16 mouse cellular contexts compared by ENCODE assay signal in the genomic region with DNA sequence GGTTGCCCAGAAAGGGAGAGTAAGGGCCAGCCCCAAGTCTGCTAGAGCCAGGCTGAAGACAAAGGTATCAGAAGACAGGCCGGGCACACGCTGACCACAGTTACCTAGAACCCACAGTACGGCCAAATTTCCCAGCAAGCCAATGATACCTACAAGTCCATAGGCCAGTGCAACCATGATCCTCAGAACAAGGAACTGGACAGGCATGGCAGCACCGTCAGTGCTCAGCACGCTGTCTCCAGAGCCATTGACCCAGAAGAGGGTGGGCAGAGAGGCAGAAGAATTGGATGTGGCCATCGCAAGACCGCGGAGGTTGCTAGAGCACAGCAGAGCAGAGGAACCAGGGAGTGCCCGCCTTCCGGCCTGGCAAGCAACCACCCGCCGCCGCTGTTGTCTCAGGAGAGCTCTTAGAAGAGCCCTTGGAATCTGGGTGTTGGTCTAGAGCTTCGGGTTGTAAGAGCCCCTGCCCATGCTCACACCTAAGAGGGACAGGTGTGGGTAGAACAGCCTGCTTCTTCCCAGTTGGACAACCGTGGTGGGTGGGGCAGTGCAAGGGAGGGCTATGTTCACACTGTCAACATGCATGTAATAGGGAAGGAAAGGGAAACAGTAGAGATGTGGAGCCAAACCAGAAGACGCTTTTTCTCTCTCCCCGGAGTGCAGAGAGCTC. TPM values are rescaled to one million over a fixed set of nuclear protein-coding genes. Genes with fewer than 3 reads are reported as not detected.
DNase-seq lines count a peak whose midpoint lies in the region; ATAC-seq and TF ChIP-seq lines count a peak whose summit lies in the region.
"Had no signal": no experiment of that assay in that cellular context is flagged by ENCODE, and none has a peak within 500 bp of the region (broad histone marks: within the 10 kb centered on the region; RNA-seq: fewer than 3 reads in every experiment).

TSS of gene Rxfp4 (minus strand) at position 297 of the 670 bp plus-strand sequence.

- H3K79me2 ChIP-seq in myocyte (ENCODE audit: control insufficient read depth, insufficient read depth): no peaks in the 10 kb centered on the region

- DNase-seq in embryonic facial prominence, embryonic 10.5 days (ENCODE audit: low spot score): no peak
- no peak for DNase-seq in limb, embryonic 10.5 days (ENCODE audit: low spot score)
- peak; percentile 79 to 86 for DNase-seq in lung, adult 18-20 months
- DNase-seq in layer of hippocampus, postnatal 25 days (ENCODE audit: extremely low spot score in 1 of 2, low spot score in 1 of 2): no peak
- DNase-seq in adrenal gland, adult 8-10 months: no peak
- DNase-seq: kidney, adult 8-10 months; liver, embryonic 13.5 days; right cerebral cortex, postnatal 4 days had no signal

- H3K9ac ChIP-seq in embryonic facial prominence, embryonic 13.5 days: no peak within 1 kb of the TSS
- H3K9ac ChIP-seq in limb, embryonic 13.5 days: no peak within 1 kb of the TSS
- H3K9ac ChIP-seq: hindbrain, embryonic 14.5 days; liver, embryonic 13.5 days had no signal

- no peaks in the 10 kb centered on the region for H3K9me3 ChIP-seq in embryonic facial prominence, embryonic 13.5 days
- H3K9me3 ChIP-seq in embryonic facial prominence, embryonic 10.5 days: no peaks in the 10 kb centered on the region
- no peaks in the 10 kb centered on the region for H3K9me3 ChIP-seq in limb, embryonic 13.5 days
- H3K9me3 ChIP-seq in limb, embryonic 10.5 days (replicated peaks): no peaks in the 10 kb centered on the region
- H3K9me3 ChIP-seq: liver, embryonic 13.5 days had no signal

- no peaks in the 10 kb centered on the region for H3K27me3 ChIP-seq in embryonic facial prominence, embryonic 13.5 days
- no peaks in the 10 kb centered on the region for H3K27me3 ChIP-seq in embryonic facial prominence, embryonic 10.5 days (replicated peaks; ENCODE audit: low read depth, poor library complexity, severe bottlenecking)
- H3K27me3 ChIP-seq in limb, embryonic 13.5 days: no peaks in the 10 kb centered on the region
- no peaks in the 10 kb centered on the region for H3K27me3 ChIP-seq in limb, embryonic 10.5 days (ENCODE audit: low read depth, poor library complexity, severe bottlenecking)
- H3K27me3 ChIP-seq in myocyte (ENCODE audit: control insufficient read depth, insufficient read depth, insufficient read length): no peaks in the 10 kb centered on the region

- H3K27ac ChIP-seq in embryonic facial prominence, embryonic 13.5 days: peak within 1 kb of the TSS; percentile 24; the same call in 1 of the 2 replicates
- no peak within 1 kb of the TSS for H3K27ac ChIP-seq in embryonic facial prominence, embryonic 10.5 days (replicated peaks)
- peak within 1 kb of the TSS; percentile 48; the same call in 1 of the 2 replicates for H3K27ac ChIP-seq in limb, embryonic 13.5 days
- no peak within 1 kb of the TSS for H3K27ac ChIP-seq in limb, embryonic 10.5 days
- H3K27ac ChIP-seq: hindbrain, embryonic 14.5 days; layer of hippocampus, adult 2 months; liver, embryonic 13.5 days had no signal

- no peak within 1 kb of the TSS for H3K4me3 ChIP-seq in embryonic facial prominence, embryonic 13.5 days
- no peak within 1 kb of the TSS for H3K4me3 ChIP-seq in embryonic facial prominence, embryonic 10.5 days
- H3K4me3 ChIP-seq in limb, embryonic 13.5 days: no peak within 1 kb of the TSS
- no peak within 1 kb of the TSS for H3K4me3 ChIP-seq in limb, embryonic 10.5 days
- H3K4me3 ChIP-seq in myocyte: no peak within 1 kb of the TSS
- H3K4me3 ChIP-seq: layer of hippocampus, adult 2 months; liver, embryonic 13.5 days had no signal

- no peak within 1 kb of the TSS for H3K4me2 ChIP-seq in embryonic facial prominence, embryonic 13.5 days
- no peak within 1 kb of the TSS for H3K4me2 ChIP-seq in limb, embryonic 13.5 days (replicated peaks)
- no peak within 1 kb of the TSS for H3K4me2 ChIP-seq in myocyte (ENCODE audit: low read depth)
- H3K4me2 ChIP-seq: hindbrain, embryonic 14.5 days; liver, embryonic 13.5 days had no signal

- peaks cover 14% of the 10 kb centered on the region for H3K36me3 ChIP-seq in embryonic facial prominence, embryonic 13.5 days
- H3K36me3 ChIP-seq in embryonic facial prominence, embryonic 10.5 days (replicated peaks): peaks cover 26% of the 10 kb centered on the region
- H3K36me3 ChIP-seq in limb, embryonic 13.5 days: peaks cover 9% of the 10 kb centered on the region
- H3K36me3 ChIP-seq in limb, embryonic 10.5 days: peaks cover 17% of the 10 kb centered on the region
- peaks cover 12% of the 10 kb centered on the region for H3K36me3 ChIP-seq in myocyte (ENCODE audit: control insufficient read depth, insufficient read depth)
- H3K36me3 ChIP-seq: liver, embryonic 13.5 days had no signal

- no peak within 1 kb of the TSS for H3ac ChIP-seq in myocyte (ENCODE audit: control insufficient read depth, insufficient read length)

- TF ChIP-seq POLR2A in myocyte (IDR thresholded peaks at IDR 0.05; ENCODE audit: insufficient read length, low read depth): peak; percentile 15

- 87% methylated on average over 17 of the region's 17 CpGs for WGBS in embryonic facial prominence, embryonic 13.5 days
- whole genome bisulfite sequencing in embryonic facial prominence, embryonic 10.5 days: 90% methylated on average over 17 of the region's 17 CpGs
- 83% methylated on average over 17 of the region's 17 CpGs for WGBS in limb, embryonic 13.5 days
- 92% methylated on average over 17 of the region's 17 CpGs for WGBS in limb, embryonic 10.5 days

- peaks cover 18% of the 10 kb centered on the region; the same call in 1 of the 2 replicates for H3K4me1 ChIP-seq in embryonic facial prominence, embryonic 13.5 days
- peaks cover 3% of the 10 kb centered on the region; the same call in 1 of the 2 replicates for H3K4me1 ChIP-seq in embryonic facial prominence, embryonic 10.5 days
- H3K4me1 ChIP-seq in limb, embryonic 13.5 days: 0 out of 2 replicates have a peak, but pooled peaks cover 12% of the 10 kb centered on the region
- H3K4me1 ChIP-seq in limb, embryonic 10.5 days: 0 out of 2 replicates have a peak, but pooled peaks cover 6% of the 10 kb centered on the region
- H3K4me1 ChIP-seq: liver, embryonic 13.5 days had no signal

- no peak for ATAC-seq in embryonic facial prominence, embryonic 13.5 days (ENCODE audit: insufficient number of reproducible peaks, insufficient read depth, low FRiP score, low TSS enrichment, low read depth)
- ATAC-seq in limb, embryonic 13.5 days (ENCODE audit: low FRiP score, low read depth): no peak

TF ChIP-seq in myocyte, 11 proteins besides CTCF, POLR2A, EP300 and RAD21:
- TF ChIP-seq TCF12 (IDR thresholded peaks at IDR 0.05; ENCODE audit: insufficient read depth, poor library complexity, severe bottlenecking) (no peak), MYOG (IDR thresholded peaks at IDR 0.05; ENCODE audit: control insufficient read depth in 1 of 3, insufficient read depth in 1 of 3, insufficient read length in 2 of 3, low read depth in 2 of 3) (no peak), E2F4 (IDR thresholded peaks at IDR 0.05; ENCODE audit: insufficient read depth) (no peak), POLR2AphosphoS2 (IDR thresholded peaks at IDR 0.05; ENCODE audit: insufficient read length, low read depth) (peak; percentile 10), SRF (IDR thresholded peaks at IDR 0.05; ENCODE audit: control insufficient read depth, insufficient read length, low read depth) (no peak), USF1 (IDR thresholded peaks at IDR 0.05; ENCODE audit: low read depth) (no peak)

RNA-seq across cellular contexts. Expression of gene Rxfp4, which starts in this region (rescaled TPM):
- polyA plus RNA-seq in embryonic facial prominence, embryonic 13.5 days (2015; fragmentation: Nextera tagmentation; extraction: Ambion mirVana): not detected in 2 replicates
- polyA plus RNA-seq in embryonic facial prominence, embryonic 10.5 days (2016; fragmentation: Nextera tagmentation; extraction: Ambion mirVana): not detected in 2 replicates
- polyA plus RNA-seq in limb, embryonic 13.5 days (2015; fragmentation: Nextera tagmentation; extraction: Ambion mirVana): not detected in 2 replicates
- not detected in 2 replicates for polyA plus RNA-seq in limb, embryonic 10.5 days (2016; fragmentation: Nextera tagmentation; extraction: Ambion mirVana)
- polyA plus RNA-seq in myocyte (2012; fragmentation: generic; extraction: Trizol): not detected
- not detected for total RNA-seq in layer of hippocampus, postnatal 25 days (2021)
- total RNA-seq in adrenal gland, adult 8-10 months (2022): not detected
- total RNA-seq: adrenal gland, postnatal 4 days; gastrocnemius, postnatal 4 days; layer of hippocampus, adult 2 months; left cerebral cortex, postnatal 10 days had no signal
- polyA plus RNA-seq: hindbrain, embryonic 14.5 days; liver, embryonic 13.5 days had no signal

Comparison
In these comparisons a context has a peak if more than half of its experiments do, and no peak if none do; other contexts are left out.
1. H3K27ac ChIP-seq: peak in embryonic facial prominence, embryonic 13.5 days (single experiment) and limb, embryonic 13.5 days (single experiment); none in embryonic facial prominence, embryonic 10.5 days (single experiment) and limb, embryonic 10.5 days (single experiment).
2. DNase-seq: peak in lung, adult 18-20 months (2 of 2); none in embryonic facial prominence, embryonic 10.5 days (single experiment), limb, embryonic 10.5 days (single experiment), layer of hippocampus, postnatal 25 days (0 of 2) and adrenal gland, adult 8-10 months (single experiment).